Mouse (Mus musculus) ES-Bruce4 (cell line): Measurements from ENCODE around the gene Gins2.

Experiments used
- CTCF ChIP-seq: IDR thresholded peaks from one replicate; pipeline ENCODE4 v1.8.1; 2011; ENCODE audit warnings: low read depth, low read length
- EP300 ChIP-seq: IDR thresholded peaks from 2 replicates; pipeline ENCODE4 v1.6.1; 2011; ENCODE audit warnings: low read depth, low read length; ENCODE audit not compliant: insufficient read depth
- POLR2A ChIP-seq: IDR thresholded peaks from one replicate; pipeline ENCODE4 v1.8.1; 2011; ENCODE audit warnings: low read length; ENCODE audit not compliant: insufficient read depth

GRCm38 (mm10) chr8:120610824-120611223 is 21.7 kb upstream of the Gins2 start:
- TF ChIP-seq CTCF = no peak
- no peak for TF ChIP-seq EP300
- TF ChIP-seq POLR2A = no peak
